Mouse (Mus musculus) neural tube, embryonic 10.5 days (tissue): ENCODE measurements around the gene Atp8a2.
"Not testable (repeated sequence)": the region's sequence is repeated elsewhere in the genome, so short reads cannot be mapped to it uniquely, and the experiment has no call there.

ENCODE experiments used
- DNase-seq: peaks from one replicate; pipeline ENCODE4 v3.0.0-alpha.2; 2017; ENCODE audit warnings: low spot score; ENCODE audit errors: extremely low spot score

Gene Atp8a2

GRCm38 (mm10) chr14:59853139-59853538 lies 343.8 kb downstream of the Atp8a2 start:
- DNase-seq = no peak

- no peak for DNase-seq
Observed at GRCm38 (mm10) chr14:59846609-59847375, 350.2 kb downstream of the Atp8a2 start.

DNA sequence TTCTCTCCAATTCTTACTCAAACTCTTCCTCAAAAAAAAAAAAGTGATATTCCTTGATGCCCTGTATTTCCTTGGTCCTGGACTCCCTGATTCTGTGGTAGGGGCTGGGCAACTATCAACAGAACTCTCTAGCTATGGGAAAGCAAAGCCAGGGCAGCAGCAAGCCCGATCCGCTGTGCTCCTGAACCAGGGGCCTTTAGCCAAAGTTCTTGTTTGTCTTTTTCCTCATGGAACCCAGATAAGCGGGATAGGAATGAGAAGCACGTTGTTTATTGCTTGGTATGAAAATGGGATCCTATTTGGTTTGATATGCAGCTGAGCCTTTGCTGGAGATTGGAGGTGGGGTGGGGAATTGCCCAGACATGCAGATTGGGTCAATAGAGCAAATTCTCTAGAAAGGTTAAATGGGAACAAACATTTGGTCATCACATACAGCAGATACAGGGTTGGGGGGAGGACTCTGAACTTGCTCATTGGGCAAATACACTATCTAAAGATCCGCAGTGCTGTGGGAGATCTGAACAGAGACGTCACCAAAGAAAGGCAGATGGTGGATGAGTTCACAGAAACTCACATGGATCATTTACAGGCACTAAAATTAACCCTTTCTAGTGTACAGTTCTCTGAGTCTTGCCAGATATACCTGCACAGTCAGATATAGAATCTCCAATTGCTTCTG lies 353.6 kb downstream of the Atp8a2 start:
- DNase-seq = no peak

DNA sequence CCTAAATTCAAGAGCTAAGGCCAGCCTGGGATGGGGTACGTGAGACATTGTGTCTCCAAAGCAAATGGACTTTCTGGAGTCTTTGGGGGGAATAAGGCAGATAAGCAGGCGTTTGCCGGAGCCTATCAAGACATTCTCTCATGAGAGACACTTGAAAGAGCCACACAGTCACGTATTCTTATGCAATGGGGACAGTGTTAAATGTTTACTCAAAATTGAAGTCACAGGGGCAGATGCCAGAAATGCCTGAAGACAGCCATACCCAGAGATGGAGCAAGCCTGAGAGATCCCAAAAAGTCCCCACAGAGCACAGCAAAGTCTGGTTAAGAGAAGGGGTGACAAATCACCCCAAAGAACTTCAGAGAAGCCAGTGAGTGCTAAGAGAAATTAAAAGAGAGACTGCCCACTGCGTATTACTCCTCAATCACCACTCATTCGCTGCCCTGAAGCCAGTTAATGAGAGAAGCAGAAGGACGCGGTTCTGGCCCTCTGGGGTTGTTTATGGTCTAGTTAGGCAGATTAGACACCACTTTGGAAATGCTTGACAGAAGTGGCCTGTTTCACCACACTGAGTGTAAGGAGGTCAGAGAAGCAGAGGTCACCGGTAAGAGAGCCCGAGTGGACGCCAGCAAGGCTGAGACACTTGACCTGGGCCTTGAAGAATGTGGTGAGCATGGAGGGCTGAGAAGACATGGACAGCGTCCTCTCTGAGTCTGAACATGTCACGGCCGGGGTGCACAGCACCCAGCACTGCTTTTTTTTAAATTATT lies 356.8 kb downstream of the Atp8a2 start:
- DNase-seq = no peak

DNA sequence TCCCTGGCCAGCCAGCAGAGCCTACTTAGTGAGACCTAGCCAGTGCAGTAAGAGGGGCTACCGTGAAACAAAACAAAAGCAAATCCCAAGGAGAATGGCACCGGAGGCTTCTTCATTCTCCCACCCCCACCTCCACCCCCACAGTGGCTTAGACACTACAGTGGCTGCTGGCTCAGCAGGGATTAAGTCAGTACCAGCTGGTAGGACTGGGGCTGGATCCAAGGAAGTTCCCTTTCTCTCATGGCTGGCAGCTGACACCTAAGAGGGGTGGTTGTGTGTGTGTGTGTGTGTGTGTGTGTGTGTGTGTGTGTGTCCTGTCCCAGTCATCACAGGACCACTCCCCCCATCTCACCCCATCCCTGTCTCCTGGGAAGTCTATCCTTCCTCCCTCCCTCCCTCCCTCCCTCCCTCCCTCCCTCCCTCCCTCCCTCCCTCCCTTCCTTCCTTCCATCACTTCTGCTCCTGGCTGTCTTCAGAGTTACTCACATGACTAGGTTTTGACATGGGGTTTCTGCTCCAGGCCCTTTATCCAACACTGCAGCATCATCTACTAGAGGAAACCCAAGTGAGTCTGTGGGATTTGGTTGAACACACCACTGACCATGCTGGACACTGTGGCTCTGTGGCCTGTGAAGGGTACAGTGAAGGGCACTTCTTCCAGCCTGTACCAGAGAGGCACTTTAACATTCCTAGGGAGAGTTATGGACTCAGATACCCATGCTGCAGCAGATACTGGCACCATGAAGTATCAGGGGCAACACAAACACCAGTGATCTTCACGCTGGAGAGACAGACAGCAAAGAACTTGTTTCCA lies 358.3 kb downstream of the Atp8a2 start:
- DNase-seq = not testable (repeated sequence)

- not testable (repeated sequence) for DNase-seq
Observed at GRCm38 (mm10) chr14:59837691-59838241, 359.2 kb downstream of the Atp8a2 start.

DNA sequence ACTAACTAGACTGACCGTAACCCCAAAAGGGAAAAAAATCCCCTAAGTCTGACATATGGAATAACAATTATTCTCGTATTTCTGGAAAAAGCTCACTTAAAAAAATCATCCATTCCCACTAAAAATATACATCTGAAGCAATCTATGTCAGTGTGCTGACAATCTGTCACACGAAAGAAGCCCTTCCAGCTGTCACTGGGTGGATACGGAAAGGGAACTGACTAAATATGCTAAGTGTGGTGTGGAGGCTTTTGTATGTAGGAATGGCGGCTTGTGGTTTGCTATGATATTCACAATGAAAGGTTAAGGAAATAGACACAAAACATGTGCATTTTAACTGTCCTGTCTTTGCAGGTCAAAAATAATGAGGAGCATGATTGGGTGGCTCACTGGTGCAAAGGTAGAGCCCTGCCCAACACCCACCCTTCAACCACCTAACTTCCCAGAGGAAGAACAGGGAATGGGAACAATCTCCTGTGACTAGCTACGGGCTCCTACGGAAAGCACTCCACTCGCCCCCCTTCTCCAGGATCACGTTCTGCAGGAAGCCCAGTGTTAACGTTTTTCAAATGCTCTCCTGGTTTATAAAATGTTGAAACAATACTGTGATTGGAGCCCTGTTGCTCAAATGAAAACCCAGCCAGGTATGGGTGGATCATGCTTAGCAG lies 360.0 kb downstream of the Atp8a2 start:
- no peak for DNase-seq

- DNase-seq = no peak
Observed at GRCm38 (mm10) chr14:59829580-59829979, 367.4 kb downstream of the Atp8a2 start.

- no peak for DNase-seq
Observed at GRCm38 (mm10) chr14:59827409-59827808, 369.6 kb downstream of the Atp8a2 start.

DNA sequence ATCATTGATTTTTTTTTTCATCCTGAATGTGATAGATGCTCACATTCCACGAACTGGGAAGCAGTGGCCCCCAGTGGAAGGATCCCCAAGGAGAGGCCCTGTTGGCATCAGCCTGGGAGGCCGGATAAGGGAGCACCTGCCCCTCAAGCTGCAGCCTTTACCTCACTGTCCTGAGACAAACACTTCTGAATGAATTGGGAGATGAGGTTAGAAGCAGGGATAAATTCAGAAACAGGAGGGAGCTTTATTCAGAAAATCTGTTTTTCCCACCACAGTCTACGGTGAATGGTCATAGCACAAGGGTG lies 376.9 kb downstream of the Atp8a2 start:
- DNase-seq = no peak

DNA sequence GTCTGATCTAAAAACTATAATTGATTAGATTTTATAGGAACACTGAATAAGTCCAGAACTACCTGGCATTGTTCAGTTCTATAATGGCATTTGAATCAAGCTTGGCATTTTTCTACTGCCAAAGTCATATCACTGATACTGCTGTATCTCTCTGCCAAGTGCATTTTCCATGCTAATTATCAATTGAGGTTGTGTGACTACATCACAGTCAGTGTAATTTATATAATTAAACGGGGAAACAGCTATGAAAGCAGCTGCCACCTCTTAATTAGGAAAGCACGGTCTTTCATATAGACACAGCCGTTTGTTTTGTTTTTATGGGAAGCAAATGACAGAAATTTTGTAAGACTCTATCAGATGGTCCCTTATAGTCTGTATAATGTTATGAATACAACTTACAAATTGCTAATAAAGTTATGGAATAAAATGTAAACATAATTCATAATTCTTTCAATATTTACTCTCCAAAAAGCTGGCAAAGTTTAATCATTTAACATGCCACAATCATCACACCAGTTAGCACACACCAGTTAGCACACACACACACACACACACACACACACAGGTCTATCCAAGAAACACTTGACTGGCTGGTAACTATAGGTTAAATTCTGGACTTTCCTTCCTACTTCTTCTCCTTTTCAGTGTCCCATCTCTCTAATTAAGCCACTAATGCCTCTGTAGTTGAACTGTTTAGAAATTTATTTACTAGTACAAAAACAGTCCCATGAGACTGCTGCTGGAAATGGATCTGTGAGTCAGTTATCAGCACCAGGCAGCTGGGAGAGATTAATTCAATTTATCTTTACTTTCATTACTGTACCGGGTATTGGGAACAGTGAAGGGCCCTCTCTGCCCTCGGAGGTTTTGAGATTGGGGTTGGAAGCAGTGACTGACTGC lies 377.5 kb downstream of the Atp8a2 start:
- no peak for DNase-seq

- not testable (repeated sequence) for DNase-seq
Observed at GRCm38 (mm10) chr14:59810316-59810715, 386.7 kb downstream of the Atp8a2 start.

GRCm38 (mm10) chr14:59809790-59810189 lies 387.2 kb downstream of the Atp8a2 start:
- no peak for DNase-seq

DNA sequence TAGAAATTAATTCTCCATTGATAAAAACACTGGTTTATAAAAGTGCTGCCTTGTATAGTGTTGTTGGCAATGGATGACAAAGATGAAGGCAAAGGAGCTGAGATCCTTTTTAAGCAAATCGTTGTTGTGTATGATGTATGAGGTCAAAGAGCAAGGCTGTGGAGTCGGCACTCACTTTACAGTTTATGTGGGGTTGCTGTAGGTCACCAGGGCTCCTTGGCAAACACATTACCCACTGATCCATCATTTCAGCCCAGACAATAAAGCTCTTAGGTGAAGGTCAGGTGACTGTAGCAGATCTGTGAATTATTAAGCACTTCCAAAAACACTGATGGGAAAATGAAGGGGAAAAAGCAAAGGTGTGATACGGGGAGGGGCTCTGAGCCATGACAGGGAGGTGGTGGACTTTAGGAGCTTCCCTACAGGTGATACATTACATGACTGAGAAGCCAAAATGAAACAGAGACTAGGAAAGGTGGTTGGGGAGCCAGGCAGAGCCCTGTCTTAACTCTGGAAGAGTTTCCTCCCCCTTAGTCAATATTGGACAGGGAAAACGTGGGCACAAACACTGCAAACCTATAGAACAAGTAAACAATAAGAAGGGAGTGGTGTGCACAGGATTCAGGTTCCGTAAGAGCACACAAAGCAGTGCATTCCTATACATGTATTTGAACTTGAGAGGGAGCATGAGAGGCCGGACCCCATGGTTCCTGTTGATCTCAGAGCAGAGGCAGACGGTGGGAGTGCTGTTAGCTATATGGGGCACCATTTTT lies 389.3 kb downstream of the Atp8a2 start:
- no peak for DNase-seq

GRCm38 (mm10) chr14:59806910-59807309 lies 390.1 kb downstream of the Atp8a2 start:
- DNase-seq = no peak

DNA sequence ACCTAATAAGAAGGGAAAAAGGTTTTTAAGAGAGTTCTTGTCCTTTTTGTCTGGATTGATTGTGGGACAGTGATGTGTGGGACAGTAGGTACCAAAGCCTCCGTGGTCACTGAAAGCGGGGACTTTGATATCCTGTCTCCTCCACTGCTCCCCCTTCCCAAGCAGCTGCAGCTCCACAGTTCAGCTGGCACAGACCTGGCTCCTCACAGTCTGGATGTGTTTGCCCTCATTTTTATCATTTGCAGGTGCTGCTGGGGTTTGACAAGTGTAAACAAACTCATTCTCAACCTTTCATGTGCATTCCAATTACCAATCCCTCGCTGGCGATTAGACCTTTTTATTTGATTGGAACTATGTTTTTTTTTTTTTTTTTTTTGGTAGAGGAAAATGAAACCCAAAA lies 390.8 kb downstream of the Atp8a2 start:
- no peak for DNase-seq

- no peak for DNase-seq
Observed at GRCm38 (mm10) chr14:59805683-59806082, 391.3 kb downstream of the Atp8a2 start.

DNA sequence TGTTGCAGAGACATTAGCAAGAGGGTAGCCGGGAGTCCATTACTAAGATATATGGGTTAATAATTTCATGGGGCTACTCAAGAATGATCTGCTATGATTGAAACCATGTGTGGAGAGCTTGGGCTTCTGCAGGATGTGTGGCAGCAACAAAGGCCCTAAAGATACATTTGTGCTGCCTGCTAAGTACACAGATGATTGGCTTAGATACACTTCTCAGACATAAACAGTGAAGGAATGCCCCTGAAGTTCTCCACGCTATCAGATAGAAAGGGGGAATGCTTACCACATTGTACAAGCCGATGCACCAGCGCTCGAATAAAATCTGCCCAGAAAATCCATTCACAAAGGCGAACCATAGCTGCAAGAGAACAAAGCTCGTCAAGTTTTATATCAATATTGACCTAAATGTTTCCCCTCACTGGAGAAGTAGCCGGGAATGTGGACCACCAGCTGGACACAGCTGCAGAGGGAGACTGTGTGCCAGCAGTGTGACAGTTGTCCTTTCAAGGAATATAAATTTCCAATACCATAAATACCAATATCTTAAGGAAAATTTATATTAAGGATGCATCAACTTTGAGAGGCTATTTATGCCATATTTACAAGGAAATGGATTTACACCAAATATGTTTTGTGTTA lies 394.9 kb downstream of the Atp8a2 start:
- peak; percentile 27 for DNase-seq
